Mouse (Mus musculus): ENCODE results near the gene Stk32c.

- TF ChIP-seq CTCF (IDR thresholded peaks at IDR 0.05; ENCODE audit: extremely low read depth, insufficient read depth, low read length): no peak
- no peak for TF ChIP-seq POLR2A (IDR thresholded peaks at IDR 0.05; ENCODE audit: extremely low read depth, insufficient read depth, low read length)
These were observed 8.7 kb upstream of the Stk32c start for GRCm38 (mm10) chr7:139221856-139222255.
